Mouse (Mus musculus): ENCODE data around the gene Plekhh3. TPM values are rescaled to one million over a fixed set of nuclear protein-coding genes. Genes with fewer than 3 reads are reported as not detected.
A peak's percentile ranks its signal among the peaks of the same experiment; 100 is the strongest.

Gene Plekhh3
- polyA plus RNA-seq, 1 experiment from 2014 or later: 11.1 TPM

DNA sequence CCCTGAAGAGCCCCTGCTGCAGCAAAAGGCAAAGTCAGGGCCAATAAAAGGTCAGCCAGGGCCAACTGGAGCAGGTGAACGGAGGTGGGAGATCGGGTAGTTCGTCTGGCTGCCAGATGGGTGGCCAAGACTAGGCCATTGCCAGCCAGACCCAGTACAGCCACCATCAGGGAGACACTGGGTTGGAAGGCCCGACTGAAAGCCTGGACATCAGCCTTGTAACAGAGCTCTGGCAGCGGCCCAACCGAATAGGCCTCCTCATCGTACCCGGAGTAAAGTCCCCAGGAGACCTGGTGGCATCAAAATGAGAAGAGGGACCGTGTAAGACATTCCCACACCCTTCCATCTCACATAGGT lies 3.2 kb upstream of the Plekhh3 start:
- Histone ChIP-seq H3K4me2 (replicated peaks) (peak overlapping the region; percentile 89), H3K4me1 (replicated peaks) (peaks cover 55% of the 10 kb centered on the region), H3K9ac (peak overlapping the region; percentile 51), H3K27ac (0 out of 2 replicates have a peak overlapping the region, but pooled peaks have one; percentile 85), H3K27me3 (replicated peaks) (peaks cover 25% of the 10 kb centered on the region), H3K4me3 (replicated peaks) (peak overlapping the region; percentile 33), H3K36me3 (no peaks in the 10 kb centered on the region), H3K9me3 (no peaks in the 10 kb centered on the region)
- ATAC-seq: no peak
- WGBS: 39% methylated on average over 9 of the region's 9 CpGs

GRCm38 (mm10) chr11:101173631-101174388 lies 2.7 kb upstream of the Plekhh3 start:
- Histone ChIP-seq H3K9me3 (no peaks in the 10 kb centered on the region), H3K27ac (peak overlapping the region; percentile 85), H3K9ac (peak overlapping the region; percentile 51), H3K27me3 (replicated peaks) (peaks cover 25% of the 10 kb centered on the region), H3K36me3 (no peaks in the 10 kb centered on the region), H3K4me3 (replicated peaks) (peak overlapping the region; percentile 33), H3K4me1 (replicated peaks) (peaks cover 60% of the 10 kb centered on the region), H3K4me2 (replicated peaks) (peak overlapping the region; percentile 89)
- peak; percentile 50 for ATAC-seq
- 2% methylated on average over 61 of the region's 61 CpGs for WGBS

DNA sequence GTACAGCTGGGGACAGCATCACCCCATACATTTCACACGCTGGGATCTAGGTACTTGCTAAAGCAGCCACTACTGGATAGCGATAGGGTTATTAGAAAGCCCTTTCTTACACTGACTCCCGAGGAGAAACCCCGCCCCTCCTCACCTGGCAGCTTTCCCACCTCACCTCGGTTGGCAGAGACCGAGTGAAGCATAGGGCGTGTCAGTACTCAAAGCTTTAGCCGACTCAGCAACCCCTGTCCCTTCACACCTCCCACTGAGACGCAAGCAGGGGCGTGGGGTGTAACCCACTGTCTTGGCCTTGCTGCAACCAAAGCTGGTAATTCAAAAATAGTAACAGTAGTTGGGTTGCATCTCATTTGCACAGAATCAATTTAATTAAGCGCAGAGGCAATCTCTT lies 2.0 kb upstream of the Plekhh3 start:
- 16% methylated on average over 11 of the region's 11 CpGs for WGBS
- Histone ChIP-seq H3K27me3 (replicated peaks) (peaks cover 18% of the 10 kb centered on the region), H3K4me1 (replicated peaks) (peaks cover 66% of the 10 kb centered on the region), H3K27ac (peak overlapping the region; percentile 85), H3K9me3 (no peaks in the 10 kb centered on the region), H3K4me2 (replicated peaks) (peak overlapping the region; percentile 89), H3K4me3 (replicated peaks) (peak overlapping the region; percentile 33; the same call in 1 of the 2 replicates), H3K36me3 (peaks cover under 1% of the 10 kb centered on the region; the same call in 1 of the 2 replicates), H3K9ac (peak overlapping the region; percentile 51; the same call in 1 of the 2 replicates)
- no peak for ATAC-seq

GRCm38 (mm10) chr11:101172434-101172815 lies 1.3 kb upstream of the Plekhh3 start:
- WGBS: 20% methylated on average over 5 of the region's 5 CpGs
- Histone ChIP-seq H3K4me1 (replicated peaks) (peaks cover 66% of the 10 kb centered on the region), H3K9me3 (no peaks in the 10 kb centered on the region), H3K27ac (peak overlapping the region; percentile 94), H3K4me2 (replicated peaks) (peak overlapping the region; percentile 85), H3K9ac (peak overlapping the region; percentile 60), H3K36me3 (peaks cover 8% of the 10 kb centered on the region), H3K27me3 (replicated peaks) (peaks cover 14% of the 10 kb centered on the region), H3K4me3 (replicated peaks) (peak overlapping the region; percentile 61)
- no peak for ATAC-seq

- Histone ChIP-seq H3K9ac (peak overlapping the region; percentile 60), H3K27ac (peak overlapping the region; percentile 94), H3K4me2 (replicated peaks) (peak overlapping the region; percentile 85), H3K27me3 (replicated peaks) (peaks cover 9% of the 10 kb centered on the region), H3K4me3 (replicated peaks) (peak overlapping the region; percentile 61), H3K9me3 (no peaks in the 10 kb centered on the region), H3K4me1 (replicated peaks) (peaks cover 61% of the 10 kb centered on the region), H3K36me3 (peaks cover 11% of the 10 kb centered on the region)
- WGBS: under 1% methylated on average over 31 of the region's 31 CpGs
- ATAC-seq: peak; percentile 70
Measured at GRCm38 (mm10) chr11:101171721-101172433, 726 bp upstream of the Plekhh3 start.

DNA sequence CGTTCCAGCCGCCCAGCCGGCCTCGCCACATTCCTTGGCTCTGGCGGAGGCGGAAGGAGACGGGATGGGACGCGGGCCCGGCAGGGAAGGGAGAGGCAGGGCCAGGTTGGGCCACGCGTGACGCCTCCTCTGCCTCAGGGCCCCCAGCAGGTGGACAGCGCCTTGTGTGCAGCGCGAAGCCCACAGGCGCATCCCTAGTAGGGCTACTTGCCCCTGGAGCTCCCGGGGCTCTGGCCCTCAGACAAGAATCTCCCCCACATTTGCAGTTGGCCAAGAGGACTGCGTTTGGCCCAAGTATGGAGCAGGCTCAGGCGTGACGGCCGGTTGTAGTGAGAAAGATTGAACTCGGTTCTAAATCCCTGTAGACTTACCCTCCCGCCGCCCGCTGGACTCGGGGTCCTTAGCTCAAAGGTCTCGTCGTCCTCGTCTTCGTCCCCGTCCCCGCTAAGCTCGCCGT lies 769 bp downstream of the Plekhh3 start, which contains the start of gene Cntnap1:
Gene Cntnap1, plus strand, starts transcription at position 170 of the 457 bp plus-strand sequence.
- H3K4me3 ChIP-seq (replicated peaks): peak within 1 kb of the TSS; percentile 69
- H3K9me3 ChIP-seq: no peaks in the 10 kb centered on the region
- peak within 1 kb of the TSS; percentile 72 for H3K9ac ChIP-seq
- 1% methylated on average over 35 of the region's 35 CpGs for WGBS
- peaks cover 51% of the 10 kb centered on the region for H3K4me1 ChIP-seq (replicated peaks)
- H3K27ac ChIP-seq: peak within 1 kb of the TSS; percentile 86
- peaks cover 12% of the 10 kb centered on the region for H3K27me3 ChIP-seq (replicated peaks)
- peak within 1 kb of the TSS; percentile 93 for H3K4me2 ChIP-seq (replicated peaks)
- peaks cover 17% of the 10 kb centered on the region for H3K36me3 ChIP-seq
- ATAC-seq: no peak

DNA sequence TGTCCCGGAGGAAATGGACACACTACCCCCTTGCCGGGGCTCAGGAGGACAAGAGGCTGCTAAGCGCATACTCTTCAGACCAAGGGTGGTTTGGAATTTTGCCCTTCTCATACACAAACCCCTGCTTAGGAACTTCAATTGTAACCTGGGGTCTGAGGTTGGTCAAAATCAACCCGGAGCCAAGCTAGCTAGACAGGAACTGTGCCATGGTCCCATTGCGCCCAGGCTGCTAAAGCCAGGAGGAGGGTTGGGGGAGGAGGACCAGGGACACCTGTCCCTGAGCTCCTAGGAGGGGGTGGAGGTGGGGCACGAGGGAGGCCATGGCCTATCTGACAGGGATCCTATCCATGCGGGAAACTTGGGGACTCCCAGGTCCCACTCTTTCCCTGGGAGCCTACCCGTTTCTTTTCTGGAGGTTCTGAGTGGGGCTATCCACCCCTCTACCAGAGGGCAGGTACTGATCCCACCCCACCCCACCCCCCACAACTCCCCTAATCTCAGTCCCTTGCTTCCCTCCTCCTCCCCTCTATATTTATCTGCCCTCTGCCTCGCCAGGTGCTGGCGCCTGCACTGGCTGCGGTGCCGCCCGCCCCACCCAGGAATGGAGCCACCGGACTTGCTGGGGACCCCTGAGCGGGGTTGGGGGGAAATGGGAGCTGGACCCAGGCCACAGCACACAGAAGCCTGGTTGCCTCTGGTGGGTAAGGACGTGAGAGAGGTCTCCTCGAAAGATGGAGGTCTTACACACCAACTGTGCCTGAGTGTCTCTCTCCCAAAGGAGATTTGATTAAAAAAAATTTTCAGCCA lies 1.6 kb downstream of the Plekhh3 start:
- H3K27ac ChIP-seq: no peak overlapping the region
- H3K36me3 ChIP-seq: peaks cover 19% of the 10 kb centered on the region
- H3K4me1 ChIP-seq (replicated peaks): peaks cover 45% of the 10 kb centered on the region
- no peak for ATAC-seq
- peaks cover 11% of the 10 kb centered on the region for H3K27me3 ChIP-seq (replicated peaks)
- peak overlapping the region; percentile 69 for H3K4me3 ChIP-seq (replicated peaks)
- 18% methylated on average over 17 of the region's 17 CpGs for WGBS
- H3K4me2 ChIP-seq (replicated peaks): peak overlapping the region; percentile 93
- H3K9ac ChIP-seq: peak overlapping the region; percentile 72
- H3K9me3 ChIP-seq: no peaks in the 10 kb centered on the region

DNA sequence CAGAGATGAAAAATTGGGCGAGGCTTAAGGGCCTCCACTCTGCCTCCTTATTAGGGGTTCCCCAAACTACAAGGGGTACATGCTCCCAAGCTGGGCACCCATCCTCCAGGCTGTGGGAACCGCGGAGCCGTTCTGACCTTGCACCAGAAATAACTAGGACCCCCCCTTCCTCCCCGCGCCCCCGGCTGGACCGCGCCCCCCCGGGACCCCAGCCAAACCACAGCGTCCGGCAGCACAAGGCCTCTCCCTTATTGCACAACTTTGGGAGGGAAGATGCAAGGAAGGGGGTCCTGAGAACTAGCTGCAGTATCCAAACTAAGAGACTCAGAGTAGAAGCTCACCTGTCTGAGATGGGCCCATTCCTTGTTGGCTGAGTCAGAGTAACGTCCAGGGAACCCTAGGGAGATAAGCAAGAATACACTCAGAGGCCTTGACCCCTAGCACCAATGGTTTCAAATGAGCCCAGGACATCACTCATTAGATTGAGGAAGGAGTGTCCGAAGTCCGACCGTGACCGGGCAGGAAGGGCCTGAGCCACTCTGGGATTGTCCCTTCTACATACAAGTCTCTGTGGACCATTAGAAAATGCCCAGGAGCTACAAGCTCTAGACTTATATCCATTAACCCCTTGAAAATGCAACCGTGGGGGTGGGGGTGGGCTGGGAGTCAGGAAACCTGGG lies 2.7 kb downstream of the Plekhh3 start:
- Histone ChIP-seq H3K9me3 (no peaks in the 10 kb centered on the region), H3K4me3 (replicated peaks) (peak overlapping the region; percentile 69; the same call in 1 of the 2 replicates)

DNA sequence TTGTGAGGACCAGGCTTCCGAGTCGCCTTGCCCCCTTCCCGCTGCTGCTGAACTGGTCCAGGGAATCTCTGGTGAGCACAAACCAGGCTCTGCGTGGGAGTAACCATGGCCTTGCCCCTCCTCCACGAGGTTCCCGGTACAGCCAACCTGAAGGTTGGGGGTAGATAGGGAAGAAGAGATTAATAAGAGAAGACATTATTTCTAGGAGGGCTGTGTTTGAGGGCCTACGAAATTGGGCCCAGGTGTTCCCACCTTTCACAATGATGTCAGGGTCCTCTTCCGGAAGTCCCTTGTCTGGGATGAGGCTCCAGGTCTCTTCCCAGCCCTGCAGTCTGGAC lies 3.2 kb downstream of the Plekhh3 start:
- peaks cover 29% of the 10 kb centered on the region for H3K36me3 ChIP-seq
- 74% methylated on average over 8 of the region's 8 CpGs for WGBS
- H3K4me2 ChIP-seq (replicated peaks): no peak overlapping the region
- no peak overlapping the region for H3K9ac ChIP-seq
- H3K9me3 ChIP-seq: no peaks in the 10 kb centered on the region
- H3K4me1 ChIP-seq (replicated peaks): peaks cover 43% of the 10 kb centered on the region
- ATAC-seq: no peak
- no peak overlapping the region for H3K4me3 ChIP-seq (replicated peaks)
- H3K27me3 ChIP-seq (replicated peaks): peaks cover 13% of the 10 kb centered on the region
- no peak overlapping the region for H3K27ac ChIP-seq

More for the DNA sequence above, 2.7 kb downstream of the Plekhh3 start:
- peaks cover 28% of the 10 kb centered on the region for H3K36me3 ChIP-seq
- H3K27me3 ChIP-seq (replicated peaks): peaks cover 13% of the 10 kb centered on the region
- H3K4me1 ChIP-seq (replicated peaks): peaks cover 44% of the 10 kb centered on the region
- H3K4me2 ChIP-seq (replicated peaks): peak overlapping the region; percentile 93
- no peak for ATAC-seq
- WGBS: 71% methylated on average over 18 of the region's 18 CpGs
- no peak overlapping the region for H3K27ac ChIP-seq
- H3K9ac ChIP-seq: no peak overlapping the region

- Histone ChIP-seq H3K27ac (no peak overlapping the region), H3K27me3 (replicated peaks) (peaks cover 13% of the 10 kb centered on the region), H3K4me2 (replicated peaks) (no peak overlapping the region), H3K36me3 (peaks cover 29% of the 10 kb centered on the region), H3K4me3 (replicated peaks) (no peak overlapping the region), H3K9me3 (no peaks in the 10 kb centered on the region), H3K9ac (no peak overlapping the region), H3K4me1 (replicated peaks) (peaks cover 43% of the 10 kb centered on the region)
- WGBS: 75% methylated on average over 19 of the region's 19 CpGs
- no peak for ATAC-seq
Measured at GRCm38 (mm10) chr11:101167211-101167962, 3.8 kb downstream of the Plekhh3 start.

- Histone ChIP-seq H3K4me2 (replicated peaks) (no peak overlapping the region), H3K36me3 (peaks cover 34% of the 10 kb centered on the region), H3K4me1 (replicated peaks) (peaks cover 45% of the 10 kb centered on the region), H3K9me3 (no peaks in the 10 kb centered on the region), H3K4me3 (replicated peaks) (no peak overlapping the region), H3K27me3 (replicated peaks) (peaks cover 13% of the 10 kb centered on the region), H3K9ac (no peak overlapping the region), H3K27ac (no peak overlapping the region)
- 74% methylated on average over 14 of the region's 14 CpGs for WGBS
- no peak for ATAC-seq
Measured at GRCm38 (mm10) chr11:101166357-101166756, 4.8 kb downstream of the Plekhh3 start.
